Mouse (Mus musculus) 416B (cell line): ENCODE data around the gene Rcan1.
A peak's percentile ranks its signal among the peaks of the same experiment; 100 is the strongest.
"Not testable (repeated sequence)": the region's sequence is repeated elsewhere in the genome, so short reads cannot be mapped to it uniquely, and the experiment has no call there.

ENCODE experiments used
- DNase-seq: peaks from one replicate; pipeline ENCODE4 v3.0.0; 2011; ENCODE audit warnings: low read depth

Rcan1 gene

GRCm38 (mm10) chr16:92433176-92433575, 37.5 kb downstream of the Rcan1 start:
- DNase-seq: no peak

- no peak for DNase-seq
Observed at GRCm38 (mm10) chr16:92430731-92431130, 39.9 kb downstream of the Rcan1 start.

GRCm38 (mm10) chr16:92428197-92428950, 42.3 kb downstream of the Rcan1 start:
- no peak for DNase-seq

- no peak for DNase-seq
Observed at GRCm38 (mm10) chr16:92426708-92427107, 44.0 kb downstream of the Rcan1 start.

GRCm38 (mm10) chr16:92425875-92426274, 44.8 kb downstream of the Rcan1 start:
- peak; percentile 35 for DNase-seq

- peak; percentile 35 for DNase-seq
Observed at GRCm38 (mm10) chr16:92423363-92423762, 47.3 kb downstream of the Rcan1 start.

GRCm38 (mm10) chr16:92422435-92423362, 48.0 kb downstream of the Rcan1 start:
- no peak for DNase-seq

GRCm38 (mm10) chr16:92421147-92421934, 49.3 kb downstream of the Rcan1 start:
- no peak for DNase-seq

- no peak for DNase-seq
Observed at GRCm38 (mm10) chr16:92420641-92421040, 50.0 kb downstream of the Rcan1 start.

GRCm38 (mm10) chr16:92419099-92419498, 51.6 kb downstream of the Rcan1 start:
- no peak for DNase-seq

GRCm38 (mm10) chr16:92417267-92417666, 53.4 kb downstream of the Rcan1 start:
- no peak for DNase-seq

GRCm38 (mm10) chr16:92415702-92416118, 55.0 kb downstream of the Rcan1 start:
- DNase-seq: peak; percentile 38

GRCm38 (mm10) chr16:92415038-92415437, 55.6 kb downstream of the Rcan1 start:
- DNase-seq: not testable (repeated sequence)

- DNase-seq: no peak
Observed at GRCm38 (mm10) chr16:92412888-92413287, 57.8 kb downstream of the Rcan1 start.

GRCm38 (mm10) chr16:92411981-92412706, 58.5 kb downstream of the Rcan1 start:
- DNase-seq: peak; percentile 19

- DNase-seq: no peak
Observed at GRCm38 (mm10) chr16:92410344-92410743, 60.3 kb downstream of the Rcan1 start.

GRCm38 (mm10) chr16:92407883-92408282, 62.8 kb downstream of the Rcan1 start:
- no peak for DNase-seq

- no peak for DNase-seq
Observed at GRCm38 (mm10) chr16:92404141-92404540, 66.5 kb downstream of the Rcan1 start.

- DNase-seq: no peak
Observed at GRCm38 (mm10) chr16:92403069-92403468, 67.6 kb downstream of the Rcan1 start.

- no peak for DNase-seq
Observed at GRCm38 (mm10) chr16:92402216-92402615, 68.5 kb downstream of the Rcan1 start.

- DNase-seq: peak; percentile 23
Observed at GRCm38 (mm10) chr16:92401206-92401605, 69.5 kb downstream of the Rcan1 start.
